Mouse (Mus musculus): ENCODE results near the gene Dpf3. TPM values are rescaled to one million over a fixed set of nuclear protein-coding genes. Genes with fewer than 3 reads are reported as not detected.

Dpf3 gene
- polyA plus RNA-seq, 2 experiments: 3.0 to 4.9 TPM

- Histone ChIP-seq H3K4me3 (replicated peaks; ENCODE audit: low read length) (no peak overlapping the region), H3K4me2 (replicated peaks; ENCODE audit: low read depth, low read length, severe bottlenecking) (no peak overlapping the region), H3K4me1 (ENCODE audit: control insufficient read depth, insufficient read depth, low read length) (no peaks in the 10 kb centered on the region), H3K27me3 (ENCODE audit: control insufficient read depth, insufficient read depth, low read length) (no peaks in the 10 kb centered on the region), H3K9me3 (ENCODE audit: control insufficient read depth, low read length) (no peaks in the 10 kb centered on the region), H3K27ac (replicated peaks; ENCODE audit: low read depth, low read length) (no peak overlapping the region), H3K36me3 (ENCODE audit: control insufficient read depth, insufficient read depth, low read length) (no peaks in the 10 kb centered on the region), H3K9ac (ENCODE audit: low read depth, low read length, severe bottlenecking) (no peak overlapping the region)
- WGBS: 73% methylated on average over 6 of the region's 6 CpGs
- no peak for TF ChIP-seq POLR2A (IDR thresholded peaks at IDR 0.05; ENCODE audit: borderline replicate concordance, extremely low read depth, insufficient read depth, insufficient read length)
- ATAC-seq (ENCODE audit: low FRiP score, low read depth) (no peak), DNase-seq (ENCODE audit: low spot score) (no peak)
Measured at GRCm38 (mm10) chr12:83352640-83353039, 134.9 kb downstream of the Dpf3 start.

- ATAC-seq (ENCODE audit: low FRiP score, low read depth): no peak
Measured at GRCm38 (mm10) chr12:83349736-83350135, 137.8 kb downstream of the Dpf3 start.

GRCm38 (mm10) chr12:83348246-83348645, 139.3 kb downstream of the Dpf3 start:
- 87% methylated on average over 3 of the region's 3 CpGs for WGBS
- Histone ChIP-seq H3K36me3 (ENCODE audit: control insufficient read depth, insufficient read depth, low read length) (no peaks in the 10 kb centered on the region), H3K9ac (ENCODE audit: low read depth, low read length, severe bottlenecking) (no peak overlapping the region), H3K4me3 (replicated peaks; ENCODE audit: low read length) (no peak overlapping the region), H3K4me1 (ENCODE audit: control insufficient read depth, insufficient read depth, low read length) (no peaks in the 10 kb centered on the region), H3K27ac (replicated peaks; ENCODE audit: low read depth, low read length) (no peak overlapping the region), H3K9me3 (ENCODE audit: control insufficient read depth, low read length) (no peaks in the 10 kb centered on the region), H3K27me3 (ENCODE audit: control insufficient read depth, insufficient read depth, low read length) (no peaks in the 10 kb centered on the region), H3K4me2 (replicated peaks; ENCODE audit: low read depth, low read length, severe bottlenecking) (no peak overlapping the region)
- TF ChIP-seq POLR2A (IDR thresholded peaks at IDR 0.05; ENCODE audit: borderline replicate concordance, extremely low read depth, insufficient read depth, insufficient read length): no peak
- DNase-seq (ENCODE audit: low spot score) (no peak), ATAC-seq (ENCODE audit: low FRiP score, low read depth) (no peak)

More at GRCm38 (mm10) chr12:83349736-83350135, 137.8 kb downstream of the Dpf3 start:
- Histone ChIP-seq H3K36me3 (ENCODE audit: control insufficient read depth, insufficient read depth, low read length) (no peaks in the 10 kb centered on the region), H3K27ac (replicated peaks; ENCODE audit: low read depth, low read length) (no peak overlapping the region), H3K9me3 (ENCODE audit: control insufficient read depth, low read length) (no peaks in the 10 kb centered on the region), H3K4me1 (ENCODE audit: control insufficient read depth, insufficient read depth, low read length) (no peaks in the 10 kb centered on the region), H3K4me3 (replicated peaks; ENCODE audit: low read length) (no peak overlapping the region), H3K4me2 (replicated peaks; ENCODE audit: low read depth, low read length, severe bottlenecking) (no peak overlapping the region), H3K27me3 (ENCODE audit: control insufficient read depth, insufficient read depth, low read length) (no peaks in the 10 kb centered on the region), H3K9ac (ENCODE audit: low read depth, low read length, severe bottlenecking) (no peak overlapping the region)
- 79% methylated on average over 5 of the region's 5 CpGs for WGBS
- DNase-seq (ENCODE audit: low spot score): no peak
- no peak for TF ChIP-seq POLR2A (IDR thresholded peaks at IDR 0.05; ENCODE audit: borderline replicate concordance, extremely low read depth, insufficient read depth, insufficient read length)

- no peak for ATAC-seq (ENCODE audit: low FRiP score, low read depth)
Measured at GRCm38 (mm10) chr12:83342875-83343185, 144.7 kb downstream of the Dpf3 start.

GRCm38 (mm10) chr12:83342035-83342874, 145.3 kb downstream of the Dpf3 start:
- 55% methylated on average over 15 of the region's 15 CpGs for WGBS
- no peak overlapping the region for H3K4me3 ChIP-seq (replicated peaks; ENCODE audit: low read length)
- no peak for TF ChIP-seq POLR2A (IDR thresholded peaks at IDR 0.05; ENCODE audit: borderline replicate concordance, extremely low read depth, insufficient read depth, insufficient read length)

More at GRCm38 (mm10) chr12:83342875-83343185, 144.7 kb downstream of the Dpf3 start:
- H3K27me3 ChIP-seq (ENCODE audit: control insufficient read depth, insufficient read depth, low read length): no peaks in the 10 kb centered on the region
- H3K36me3 ChIP-seq (ENCODE audit: control insufficient read depth, insufficient read depth, low read length): no peaks in the 10 kb centered on the region
- no peak overlapping the region for H3K4me2 ChIP-seq (replicated peaks; ENCODE audit: low read depth, low read length, severe bottlenecking)
- TF ChIP-seq POLR2A (IDR thresholded peaks at IDR 0.05; ENCODE audit: borderline replicate concordance, extremely low read depth, insufficient read depth, insufficient read length): no peak
- H3K4me3 ChIP-seq (replicated peaks; ENCODE audit: low read length): no peak overlapping the region
- WGBS: 51% methylated on average over 4 of the region's 4 CpGs
- H3K9me3 ChIP-seq (ENCODE audit: control insufficient read depth, low read length): no peaks in the 10 kb centered on the region
- no peak for DNase-seq (ENCODE audit: low spot score)
- H3K4me1 ChIP-seq (ENCODE audit: control insufficient read depth, insufficient read depth, low read length): no peaks in the 10 kb centered on the region
- no peak overlapping the region for H3K9ac ChIP-seq (ENCODE audit: low read depth, low read length, severe bottlenecking)
- H3K27ac ChIP-seq (replicated peaks; ENCODE audit: low read depth, low read length): no peak overlapping the region

More at GRCm38 (mm10) chr12:83342035-83342874, 145.3 kb downstream of the Dpf3 start:
- H3K4me1 ChIP-seq (ENCODE audit: control insufficient read depth, insufficient read depth, low read length): no peaks in the 10 kb centered on the region
- no peaks in the 10 kb centered on the region for H3K27me3 ChIP-seq (ENCODE audit: control insufficient read depth, insufficient read depth, low read length)
- no peak overlapping the region for H3K27ac ChIP-seq (replicated peaks; ENCODE audit: low read depth, low read length)
- no peak for ATAC-seq (ENCODE audit: low FRiP score, low read depth)
- no peak for DNase-seq (ENCODE audit: low spot score)
- no peaks in the 10 kb centered on the region for H3K9me3 ChIP-seq (ENCODE audit: control insufficient read depth, low read length)
- no peak overlapping the region for H3K4me2 ChIP-seq (replicated peaks; ENCODE audit: low read depth, low read length, severe bottlenecking)
- H3K36me3 ChIP-seq (ENCODE audit: control insufficient read depth, insufficient read depth, low read length): no peaks in the 10 kb centered on the region
- no peak overlapping the region for H3K9ac ChIP-seq (ENCODE audit: low read depth, low read length, severe bottlenecking)

Data from limb, embryonic 14.5 days (tissue).